Mouse (Mus musculus): ENCODE results near the gene Exoc8. TPM values are rescaled to one million over a fixed set of nuclear protein-coding genes. Genes with fewer than 3 reads are reported as not detected.
A peak's percentile ranks its signal among the peaks of the same experiment; 100 is the strongest.

Gene Exoc8
- polyA plus RNA-seq, 1 experiment from 2014 or later, result 3.8 TPM

DNA sequence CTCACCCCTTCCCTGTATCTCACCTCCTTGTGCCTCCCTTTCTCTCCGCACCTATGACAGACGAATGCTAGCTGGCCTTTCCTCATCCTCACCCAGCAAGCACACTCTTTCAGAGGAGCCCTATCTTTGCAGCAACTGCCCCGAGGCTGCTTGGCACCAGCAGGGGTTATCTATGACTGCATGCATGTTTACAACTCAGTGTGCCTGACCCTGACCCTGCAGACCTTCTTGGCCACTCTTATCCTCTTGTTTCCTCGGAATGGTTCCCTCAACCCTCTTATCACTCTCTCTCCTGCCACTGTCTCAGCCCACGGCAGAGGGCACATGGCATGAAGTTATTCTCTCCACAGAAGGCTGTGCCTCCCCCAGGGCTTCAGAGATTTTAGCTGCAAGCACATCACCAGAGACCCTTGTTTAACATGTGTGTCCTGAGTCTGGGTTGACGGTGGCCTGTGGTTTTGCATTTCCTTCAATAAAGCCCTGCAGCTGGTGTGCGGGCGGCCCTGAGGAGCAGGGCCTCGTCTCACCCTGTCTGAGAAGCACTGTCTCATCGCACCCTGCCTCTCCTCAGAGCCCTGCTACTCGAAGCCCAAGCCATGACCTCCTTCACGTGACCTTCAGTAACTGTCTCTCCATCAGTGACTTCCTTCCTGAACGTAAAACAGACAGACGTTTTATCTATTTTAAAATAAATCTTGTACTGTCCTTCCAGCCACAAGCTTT is 28.2 kb upstream of the Exoc8 start:
- no peaks in the 10 kb centered on the region for H3K36me3 ChIP-seq (replicated peaks)
- H3K27ac ChIP-seq (replicated peaks), result no peak overlapping the region
- peak; percentile 56 for ATAC-seq (ENCODE audit: insufficient read depth)
- H3K27me3 ChIP-seq, result no peaks in the 10 kb centered on the region
- no peaks in the 10 kb centered on the region for H3K9me3 ChIP-seq (replicated peaks)
- 17% methylated on average over 14 of the region's 14 CpGs for WGBS (ENCODE audit: insufficient replicate concordance)
- H3K9ac ChIP-seq, result no peak overlapping the region
- peaks cover 58% of the 10 kb centered on the region for H3K4me1 ChIP-seq (replicated peaks)
- H3K4me3 ChIP-seq (replicated peaks), result no peak overlapping the region
- peak overlapping the region; percentile 15; the same call in 1 of the 2 replicates for H3K4me2 ChIP-seq

DNA sequence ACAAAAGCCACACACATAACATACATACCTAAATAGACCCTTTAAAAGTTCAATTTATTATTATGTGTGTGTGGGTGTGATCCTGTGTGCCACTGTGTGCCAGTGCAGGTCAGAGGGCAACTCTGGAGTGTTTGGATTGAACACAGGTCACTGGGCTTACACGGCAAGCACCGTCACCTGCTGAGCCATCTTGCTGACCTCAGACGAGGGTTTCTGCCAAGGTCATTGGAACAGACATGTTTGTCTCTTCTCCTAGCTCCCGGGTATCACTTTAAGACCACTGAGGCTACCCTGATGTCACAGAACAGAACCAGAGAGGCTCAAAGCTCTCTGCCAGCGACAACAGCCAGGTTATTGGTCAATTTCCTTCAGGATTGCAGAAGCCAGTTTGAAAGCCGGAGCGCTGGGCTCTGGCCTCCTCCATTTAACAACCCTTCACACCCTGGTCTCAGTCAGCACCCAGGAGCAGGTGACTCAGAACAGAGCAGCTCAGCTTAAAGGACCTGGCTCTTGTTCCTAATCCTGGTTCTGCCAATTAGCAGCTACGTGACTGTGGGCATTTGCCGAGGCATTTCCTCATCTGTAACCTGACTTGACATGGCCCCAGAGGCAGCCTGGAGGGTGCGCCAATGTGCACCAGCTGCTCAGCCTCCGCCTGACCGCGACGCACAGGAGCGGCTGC is 26.6 kb upstream of the Exoc8 start:
- ATAC-seq (ENCODE audit: insufficient read depth), result no peak
- no peak overlapping the region for H3K27ac ChIP-seq (replicated peaks)
- peaks cover 47% of the 10 kb centered on the region for H3K4me1 ChIP-seq (replicated peaks)
- 80% methylated on average over 15 of the region's 15 CpGs for WGBS (ENCODE audit: insufficient replicate concordance)
- no peaks in the 10 kb centered on the region for H3K36me3 ChIP-seq (replicated peaks)
- no peak overlapping the region for H3K4me3 ChIP-seq (replicated peaks)
- H3K4me2 ChIP-seq, result no peak overlapping the region
- H3K9ac ChIP-seq, result no peak overlapping the region
- H3K9me3 ChIP-seq (replicated peaks), result no peaks in the 10 kb centered on the region
- H3K27me3 ChIP-seq, result no peaks in the 10 kb centered on the region

DNA sequence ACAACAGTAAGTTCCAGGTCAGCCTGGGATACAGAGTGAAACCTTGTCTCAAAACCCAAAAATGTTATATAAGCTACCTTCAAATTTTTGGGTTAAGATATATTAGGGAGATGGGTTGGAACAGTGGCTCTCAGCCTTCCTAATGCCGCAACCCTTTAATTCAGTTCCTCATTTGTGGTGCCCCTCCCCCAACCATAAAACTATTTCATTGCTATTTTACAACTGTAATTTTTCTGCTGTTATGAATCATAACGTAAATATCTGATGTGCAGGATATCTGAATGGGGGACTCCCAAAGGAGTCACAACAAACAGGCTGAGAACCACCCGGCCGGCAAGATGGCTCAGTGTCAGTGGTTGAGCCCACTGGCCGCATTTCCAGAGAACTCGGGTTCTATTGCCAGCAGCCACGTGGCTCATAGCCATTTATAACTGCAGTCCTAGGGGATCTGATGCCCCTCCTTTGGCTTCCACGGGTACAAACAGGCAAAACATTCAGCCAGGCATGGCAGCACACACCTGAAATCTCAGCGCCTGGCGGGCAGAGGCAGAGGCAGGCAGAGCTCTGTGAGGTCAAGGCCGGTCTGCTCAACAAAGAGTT is 25.1 kb upstream of the Exoc8 start:
- Histone ChIP-seq H3K9me3 (replicated peaks) (no peaks in the 10 kb centered on the region), H3K36me3 (replicated peaks) (no peaks in the 10 kb centered on the region), H3K4me2 (peak overlapping the region; percentile 37; the same call in 1 of the 2 replicates), H3K4me3 (replicated peaks) (no peak overlapping the region), H3K9ac (no peak overlapping the region), H3K27ac (replicated peaks) (no peak overlapping the region), H3K27me3 (no peaks in the 10 kb centered on the region), H3K4me1 (replicated peaks) (peaks cover 47% of the 10 kb centered on the region)
- no peak for ATAC-seq (ENCODE audit: insufficient read depth)
- WGBS (ENCODE audit: insufficient replicate concordance), result 56% methylated on average over 11 of the region's 11 CpGs

DNA sequence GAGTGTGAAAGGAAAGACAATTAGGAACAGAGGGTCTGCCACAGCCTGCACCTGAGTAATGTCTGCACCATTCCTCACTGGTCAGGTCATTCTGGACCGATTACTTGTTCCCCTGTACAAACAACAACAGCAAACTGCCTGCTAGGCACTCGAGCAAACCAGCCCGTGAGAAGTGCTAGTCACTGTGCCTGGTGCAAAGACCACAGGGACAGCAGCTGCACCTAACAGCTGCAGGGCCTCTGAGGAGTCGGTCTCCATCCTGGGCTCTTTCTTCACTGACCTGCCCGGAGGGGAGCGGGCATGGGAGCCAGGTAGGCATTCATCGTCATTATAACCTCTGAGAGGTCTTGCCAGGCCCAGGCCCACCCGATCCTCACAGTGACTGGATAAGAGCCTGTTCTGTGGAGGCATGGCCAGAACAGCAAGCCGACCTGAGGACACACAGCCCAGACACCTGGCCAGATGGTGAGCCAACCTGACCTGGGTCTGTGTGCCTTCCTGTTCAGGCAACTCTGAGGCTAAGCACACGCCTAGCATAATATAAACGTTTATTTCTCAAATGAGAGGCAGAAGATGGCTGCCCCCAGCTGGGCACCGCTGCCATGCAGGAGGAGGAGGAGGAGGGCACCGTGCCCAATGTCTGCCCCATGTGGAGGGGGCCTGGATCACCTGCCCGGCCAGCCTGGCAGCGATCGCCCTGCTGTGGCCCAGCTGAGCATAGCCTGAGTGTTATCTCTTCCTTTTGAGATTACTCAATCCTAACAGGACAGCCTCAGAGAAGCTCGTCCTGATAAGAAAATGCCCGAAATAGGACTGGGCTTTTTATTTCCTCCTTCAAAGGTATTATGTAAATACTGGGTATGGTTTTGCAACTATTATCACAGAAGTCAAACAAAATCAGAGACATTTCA is 24.1 kb upstream of the Exoc8 start:
- no peaks in the 10 kb centered on the region for H3K27me3 ChIP-seq
- H3K36me3 ChIP-seq (replicated peaks), result no peaks in the 10 kb centered on the region
- peaks cover 44% of the 10 kb centered on the region for H3K4me1 ChIP-seq (replicated peaks)
- H3K4me3 ChIP-seq (replicated peaks), result no peak overlapping the region
- no peaks in the 10 kb centered on the region for H3K9me3 ChIP-seq (replicated peaks)
- H3K4me2 ChIP-seq, result peak overlapping the region; percentile 37
- ATAC-seq (ENCODE audit: insufficient read depth), result no peak
- 46% methylated on average over 18 of the region's 18 CpGs for WGBS (ENCODE audit: insufficient replicate concordance)
- H3K9ac ChIP-seq, result no peak overlapping the region
- no peak overlapping the region for H3K27ac ChIP-seq (replicated peaks)

DNA sequence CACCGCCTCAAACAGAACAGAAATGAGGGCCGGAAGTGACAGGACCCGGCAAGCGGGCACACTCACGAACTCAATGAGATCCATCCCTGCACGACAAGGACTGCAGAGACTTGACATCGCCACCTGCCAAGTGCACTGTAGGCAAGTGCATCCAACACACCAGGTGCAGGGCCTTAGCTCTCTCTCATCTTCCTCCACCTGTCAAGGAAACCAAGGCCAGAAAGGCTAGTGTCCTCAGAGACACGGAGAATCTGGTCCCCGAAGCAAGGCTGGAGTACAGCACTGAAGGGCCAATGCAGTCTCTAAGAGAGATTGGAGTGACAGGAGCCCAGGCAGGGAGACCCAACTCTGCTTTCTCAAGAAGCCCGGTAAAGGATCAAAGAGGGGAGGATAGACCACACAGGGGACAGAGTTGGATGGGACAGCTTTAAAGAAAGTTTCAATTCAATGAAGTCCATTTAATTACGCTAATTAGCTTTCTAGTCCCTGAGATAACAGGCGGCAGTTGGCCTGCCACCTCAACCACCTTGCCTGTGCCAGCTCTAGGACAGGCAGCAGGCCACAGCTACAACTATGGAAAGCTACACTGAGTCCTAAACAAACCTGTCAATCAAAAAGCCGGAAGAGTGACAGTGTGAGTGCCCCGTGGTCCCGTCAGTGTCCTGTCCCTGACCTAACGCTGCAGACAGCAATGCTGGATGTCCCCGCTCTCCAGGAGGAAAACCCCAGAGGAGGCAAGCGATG is 20.4 kb upstream of the Exoc8 start:
- Histone ChIP-seq H3K27ac (replicated peaks) (no peak overlapping the region), H3K36me3 (replicated peaks) (peaks cover 24% of the 10 kb centered on the region), H3K9ac (no peak overlapping the region), H3K4me1 (replicated peaks) (peaks cover 20% of the 10 kb centered on the region), H3K9me3 (replicated peaks) (no peaks in the 10 kb centered on the region), H3K4me2 (no peak overlapping the region), H3K4me3 (replicated peaks) (no peak overlapping the region), H3K27me3 (no peaks in the 10 kb centered on the region)
- WGBS (ENCODE audit: insufficient replicate concordance), result 75% methylated on average over 18 of the region's 18 CpGs
- no peak for ATAC-seq (ENCODE audit: insufficient read depth)

DNA sequence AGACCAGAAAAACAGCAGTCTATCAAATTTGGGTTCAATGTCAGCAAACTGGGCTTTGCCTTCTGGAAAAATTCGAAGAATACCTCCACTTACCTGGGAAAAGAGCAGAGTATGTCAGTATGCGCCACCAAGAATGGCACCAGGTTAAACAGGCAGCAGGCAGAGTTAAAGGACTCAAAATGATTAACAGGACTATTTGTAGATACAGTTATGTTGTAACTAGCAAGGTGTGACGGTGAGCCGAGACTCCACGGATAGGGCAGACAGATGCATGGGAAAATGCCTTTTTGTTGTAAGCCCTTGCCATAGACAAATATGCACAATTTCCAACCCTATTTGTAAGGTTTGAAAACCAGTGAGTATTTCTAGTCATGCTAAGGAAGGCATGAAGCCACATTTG is 16.6 kb upstream of the Exoc8 start:
- Histone ChIP-seq H3K36me3 (replicated peaks) (peaks cover 60% of the 10 kb centered on the region), H3K9ac (no peak overlapping the region), H3K4me3 (replicated peaks) (no peak overlapping the region), H3K27me3 (no peaks in the 10 kb centered on the region), H3K9me3 (replicated peaks) (no peaks in the 10 kb centered on the region), H3K27ac (replicated peaks) (no peak overlapping the region), H3K4me1 (replicated peaks) (peaks cover 10% of the 10 kb centered on the region; the same call in 1 of the 2 replicates), H3K4me2 (no peak overlapping the region)
- WGBS (ENCODE audit: insufficient replicate concordance), result 82% methylated on average over 5 of the region's 5 CpGs
- ATAC-seq (ENCODE audit: insufficient read depth), result no peak

DNA sequence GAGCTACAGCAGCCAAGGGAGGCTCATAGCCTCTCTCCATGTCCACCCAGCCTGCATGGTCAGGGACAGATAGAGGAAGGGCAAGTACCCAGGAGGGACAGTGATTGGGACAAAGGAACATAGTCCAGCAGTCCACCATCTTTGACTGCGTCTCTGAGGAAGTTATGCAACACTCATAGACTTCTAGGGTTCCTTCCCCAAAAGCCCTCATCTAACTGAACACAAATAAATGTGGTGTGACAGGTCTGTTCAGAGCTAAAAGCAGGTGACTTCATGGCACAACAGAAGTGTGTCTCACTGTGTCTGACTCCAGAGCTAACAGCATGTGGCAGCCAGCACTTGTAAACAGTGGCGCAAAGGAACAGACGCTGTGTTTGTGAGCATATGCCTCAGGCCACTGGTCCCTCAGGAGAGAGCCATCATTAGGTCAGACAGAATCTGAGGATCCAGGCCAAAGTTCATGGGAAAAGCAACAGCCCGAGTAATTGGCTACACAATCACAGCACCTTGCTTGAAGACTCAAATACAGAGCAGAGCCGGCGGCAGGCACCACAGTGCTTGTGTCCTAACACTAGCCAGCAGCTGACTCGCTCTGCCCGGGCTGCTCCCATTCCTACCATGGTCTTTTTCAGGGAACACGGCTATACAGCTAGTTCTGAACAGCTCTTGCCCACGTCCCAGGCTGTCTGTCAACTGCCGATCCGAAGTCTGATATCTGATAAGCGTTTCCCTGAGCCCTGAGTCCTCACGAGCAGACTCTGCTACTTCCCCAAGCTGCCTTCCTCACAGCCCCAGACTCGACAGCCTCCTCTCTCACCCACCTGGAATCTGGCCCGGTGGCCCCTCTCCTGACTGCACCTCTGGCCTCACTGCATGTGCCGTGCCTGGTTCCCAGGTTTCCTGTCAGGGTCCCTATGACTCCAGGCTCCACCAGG is 14.7 kb upstream of the Exoc8 start:
- Histone ChIP-seq H3K4me1 (replicated peaks) (peaks cover 10% of the 10 kb centered on the region; the same call in 1 of the 2 replicates), H3K9ac (no peak overlapping the region), H3K9me3 (replicated peaks) (no peaks in the 10 kb centered on the region), H3K36me3 (replicated peaks) (peaks cover 78% of the 10 kb centered on the region), H3K27me3 (no peaks in the 10 kb centered on the region), H3K27ac (replicated peaks) (no peak overlapping the region), H3K4me3 (replicated peaks) (no peak overlapping the region), H3K4me2 (no peak overlapping the region)
- WGBS (ENCODE audit: insufficient replicate concordance), result 47% methylated on average over 17 of the region's 17 CpGs
- ATAC-seq (ENCODE audit: insufficient read depth), result peak; percentile 14; the same call in 1 of the 2 replicates

DNA sequence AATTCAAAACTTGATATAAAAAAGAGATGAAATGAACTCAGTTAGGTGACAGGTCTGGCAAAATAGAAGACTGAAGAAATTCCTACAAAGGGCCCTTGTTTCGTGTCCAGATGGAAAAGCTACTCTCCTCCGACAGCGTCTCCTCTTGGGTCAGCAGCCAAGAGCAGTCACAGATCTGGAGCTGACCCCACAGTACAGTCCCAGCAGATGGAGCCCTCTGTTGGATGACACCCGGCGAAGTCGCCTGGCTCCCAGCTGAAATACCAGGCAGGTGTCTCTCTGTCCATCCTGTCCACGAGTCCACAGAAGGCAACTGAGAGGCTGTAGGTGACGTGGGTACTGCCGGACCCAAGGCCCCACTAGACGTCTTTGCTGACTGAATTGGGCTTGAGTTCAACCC is 12.8 kb upstream of the Exoc8 start:
- WGBS (ENCODE audit: insufficient replicate concordance), result 83% methylated on average over 10 of the region's 10 CpGs
- Histone ChIP-seq H3K27ac (replicated peaks) (no peak overlapping the region), H3K4me3 (replicated peaks) (no peak overlapping the region), H3K27me3 (no peaks in the 10 kb centered on the region), H3K4me2 (no peak overlapping the region), H3K9me3 (replicated peaks) (no peaks in the 10 kb centered on the region), H3K4me1 (replicated peaks) (peaks cover 10% of the 10 kb centered on the region; the same call in 1 of the 2 replicates), H3K9ac (no peak overlapping the region), H3K36me3 (replicated peaks) (peaks cover 97% of the 10 kb centered on the region)
- ATAC-seq (ENCODE audit: insufficient read depth), result no peak

DNA sequence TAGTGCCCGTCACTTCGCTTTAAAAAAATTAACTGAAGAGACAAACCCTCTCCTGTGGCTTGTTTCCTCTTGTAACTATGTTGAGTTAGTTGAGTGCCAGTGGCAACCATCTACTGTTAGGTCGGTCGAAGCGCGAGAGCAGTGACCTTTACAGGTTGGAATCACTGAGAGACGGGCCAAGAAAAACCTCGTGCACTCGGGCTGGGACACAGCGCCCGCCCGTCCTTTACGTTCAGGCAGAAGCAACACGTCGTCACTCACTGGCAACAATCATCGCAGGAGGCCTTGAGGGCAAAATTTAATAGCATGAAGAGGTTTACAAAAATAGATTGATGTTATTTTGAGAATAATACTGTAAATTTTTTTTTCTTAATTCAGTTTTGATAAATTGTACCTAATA is 12.4 kb upstream of the Exoc8 start:
- Histone ChIP-seq H3K9me3 (replicated peaks) (no peaks in the 10 kb centered on the region), H3K27ac (replicated peaks) (no peak overlapping the region), H3K4me1 (replicated peaks) (peaks cover 11% of the 10 kb centered on the region; the same call in 1 of the 2 replicates), H3K4me3 (replicated peaks) (no peak overlapping the region), H3K4me2 (no peak overlapping the region), H3K27me3 (no peaks in the 10 kb centered on the region), H3K9ac (no peak overlapping the region), H3K36me3 (replicated peaks) (peaks cover 96% of the 10 kb centered on the region)
- 89% methylated on average over 16 of the region's 16 CpGs for WGBS (ENCODE audit: insufficient replicate concordance)
- no peak for ATAC-seq (ENCODE audit: insufficient read depth)

All from liver, embryonic 15.5 days (tissue).